Mouse (Mus musculus): ENCODE results near the gene Ptpn7. TPM values are rescaled to one million over a fixed set of nuclear protein-coding genes. Genes with fewer than 3 reads are reported as not detected.
"Not testable (repeated sequence)": the region's sequence is repeated elsewhere in the genome, so short reads cannot be mapped to it uniquely, and the experiment has no call there.

Gene Ptpn7
- polyA plus RNA-seq, 2 experiments = 3.1 to 3.6 TPM

GRCm38 (mm10) chr1:135110075-135110474 lies 22.4 kb upstream of the Ptpn7 start:
- ATAC-seq (ENCODE audit: low FRiP score, low read depth) = no peak
- no peak overlapping the region for H3K4me3 ChIP-seq (replicated peaks; ENCODE audit: low read length)
- no peak overlapping the region for H3K9ac ChIP-seq (ENCODE audit: low read depth, low read length, severe bottlenecking)
- peak; percentile 66 for DNase-seq (ENCODE audit: low spot score)
- H3K9me3 ChIP-seq (ENCODE audit: control insufficient read depth, low read length) = no peaks in the 10 kb centered on the region
- H3K27ac ChIP-seq (replicated peaks; ENCODE audit: low read depth, low read length) = no peak overlapping the region
- 21% methylated on average over 6 of the region's 6 CpGs for WGBS
- no peak overlapping the region for H3K4me2 ChIP-seq (replicated peaks; ENCODE audit: low read depth, low read length, severe bottlenecking)
- H3K36me3 ChIP-seq (ENCODE audit: control insufficient read depth, insufficient read depth, low read length) = no peaks in the 10 kb centered on the region
- no peak for TF ChIP-seq POLR2A (IDR thresholded peaks at IDR 0.05; ENCODE audit: borderline replicate concordance, extremely low read depth, insufficient read depth, insufficient read length)
- H3K27me3 ChIP-seq (ENCODE audit: control insufficient read depth, insufficient read depth, low read length) = peaks cover 8% of the 10 kb centered on the region
- H3K4me1 ChIP-seq (ENCODE audit: control insufficient read depth, insufficient read depth, low read length) = peaks cover 3% of the 10 kb centered on the region; the same call in 1 of the 2 replicates

- not testable (repeated sequence) for H3K9ac ChIP-seq (ENCODE audit: low read depth, low read length, severe bottlenecking); H3K9me3 ChIP-seq (ENCODE audit: control insufficient read depth, low read length); H3K4me3 ChIP-seq (replicated peaks; ENCODE audit: low read length); H3K36me3 ChIP-seq (ENCODE audit: control insufficient read depth, insufficient read depth, low read length); H3K27me3 ChIP-seq (ENCODE audit: control insufficient read depth, insufficient read depth, low read length); H3K4me1 ChIP-seq (ENCODE audit: control insufficient read depth, insufficient read depth, low read length); ATAC-seq (ENCODE audit: low FRiP score, low read depth); DNase-seq (ENCODE audit: low spot score); H3K27ac ChIP-seq (replicated peaks; ENCODE audit: low read depth, low read length); H3K4me2 ChIP-seq (replicated peaks; ENCODE audit: low read depth, low read length, severe bottlenecking)
- WGBS = 55% methylated on average over 4 of the region's 5 CpGs
Measured at GRCm38 (mm10) chr1:135111271-135111670, 21.2 kb upstream of the Ptpn7 start.

- Histone ChIP-seq H3K4me2 (replicated peaks; ENCODE audit: low read depth, low read length, severe bottlenecking) (no peak overlapping the region), H3K9ac (ENCODE audit: low read depth, low read length, severe bottlenecking) (no peak overlapping the region), H3K27ac (replicated peaks; ENCODE audit: low read depth, low read length) (no peak overlapping the region), H3K9me3 (ENCODE audit: control insufficient read depth, low read length) (no peaks in the 10 kb centered on the region), H3K27me3 (ENCODE audit: control insufficient read depth, insufficient read depth, low read length) (no peaks in the 10 kb centered on the region), H3K4me1 (ENCODE audit: control insufficient read depth, insufficient read depth, low read length) (no peaks in the 10 kb centered on the region), H3K4me3 (replicated peaks; ENCODE audit: low read length) (no peak overlapping the region), H3K36me3 (ENCODE audit: control insufficient read depth, insufficient read depth, low read length) (no peaks in the 10 kb centered on the region)
- no peak for TF ChIP-seq POLR2A (IDR thresholded peaks at IDR 0.05; ENCODE audit: borderline replicate concordance, extremely low read depth, insufficient read depth, insufficient read length)
- ATAC-seq (ENCODE audit: low FRiP score, low read depth) = no peak
- 11% methylated on average over 8 of the region's 8 CpGs for WGBS
- DNase-seq (ENCODE audit: low spot score) = peak; percentile 46
Measured at GRCm38 (mm10) chr1:135112661-135113060, 19.8 kb upstream of the Ptpn7 start.

GRCm38 (mm10) chr1:135124573-135125363 lies 7.7 kb upstream of the Ptpn7 start:
- Histone ChIP-seq H3K4me3 (replicated peaks; ENCODE audit: low read length) (no peak overlapping the region), H3K27me3 (ENCODE audit: control insufficient read depth, insufficient read depth, low read length) (no peaks in the 10 kb centered on the region), H3K9ac (ENCODE audit: low read depth, low read length, severe bottlenecking) (no peak overlapping the region), H3K9me3 (ENCODE audit: control insufficient read depth, low read length) (no peaks in the 10 kb centered on the region), H3K4me2 (replicated peaks; ENCODE audit: low read depth, low read length, severe bottlenecking) (no peak overlapping the region), H3K36me3 (ENCODE audit: control insufficient read depth, insufficient read depth, low read length) (no peaks in the 10 kb centered on the region), H3K27ac (replicated peaks; ENCODE audit: low read depth, low read length) (no peak overlapping the region), H3K4me1 (ENCODE audit: control insufficient read depth, insufficient read depth, low read length) (peaks cover 27% of the 10 kb centered on the region)
- ATAC-seq (ENCODE audit: low FRiP score, low read depth) (no peak), DNase-seq (ENCODE audit: low spot score) (no peak)
- no peak for TF ChIP-seq POLR2A (IDR thresholded peaks at IDR 0.05; ENCODE audit: borderline replicate concordance, extremely low read depth, insufficient read depth, insufficient read length)
- 92% methylated on average over 8 of the region's 8 CpGs for WGBS

- Histone ChIP-seq H3K36me3 (ENCODE audit: control insufficient read depth, insufficient read depth, low read length) (no peaks in the 10 kb centered on the region), H3K27ac (replicated peaks; ENCODE audit: low read depth, low read length) (peak overlapping the region; percentile 76), H3K4me1 (ENCODE audit: control insufficient read depth, insufficient read depth, low read length) (peaks cover 30% of the 10 kb centered on the region), H3K4me3 (replicated peaks; ENCODE audit: low read length) (no peak overlapping the region), H3K4me2 (replicated peaks; ENCODE audit: low read depth, low read length, severe bottlenecking) (peak overlapping the region; percentile 30), H3K9ac (ENCODE audit: low read depth, low read length, severe bottlenecking) (peak overlapping the region; percentile 41; the same call in 1 of the 2 replicates), H3K27me3 (ENCODE audit: control insufficient read depth, insufficient read depth, low read length) (no peaks in the 10 kb centered on the region), H3K9me3 (ENCODE audit: control insufficient read depth, low read length) (no peaks in the 10 kb centered on the region)
- WGBS = 30% methylated on average over 8 of the region's 8 CpGs
- peak; percentile 50 for DNase-seq (ENCODE audit: low spot score)
- TF ChIP-seq POLR2A (IDR thresholded peaks at IDR 0.05; ENCODE audit: borderline replicate concordance, extremely low read depth, insufficient read depth, insufficient read length) = no peak
- no peak for ATAC-seq (ENCODE audit: low FRiP score, low read depth)
Measured at GRCm38 (mm10) chr1:135125990-135126389, 6.5 kb upstream of the Ptpn7 start.
